Mouse (Mus musculus): ENCODE measurements around the gene Ppp2r2c.

Gene Ppp2r2c

GRCm38 (mm10) chr5:36868266-36869090 lies at the start of gene Ppp2r2c:
TSS of gene Ppp2r2c (plus strand) at chr5:36868513.
- no peak for DNase-seq

- no peak for DNase-seq
These were observed 48.6 kb upstream of the Ppp2r2c start for GRCm38 (mm10) chr5:36819742-36820141.

- DNase-seq: peak; percentile 59
These were observed 48.2 kb upstream of the Ppp2r2c start for GRCm38 (mm10) chr5:36820142-36820541.

DNA sequence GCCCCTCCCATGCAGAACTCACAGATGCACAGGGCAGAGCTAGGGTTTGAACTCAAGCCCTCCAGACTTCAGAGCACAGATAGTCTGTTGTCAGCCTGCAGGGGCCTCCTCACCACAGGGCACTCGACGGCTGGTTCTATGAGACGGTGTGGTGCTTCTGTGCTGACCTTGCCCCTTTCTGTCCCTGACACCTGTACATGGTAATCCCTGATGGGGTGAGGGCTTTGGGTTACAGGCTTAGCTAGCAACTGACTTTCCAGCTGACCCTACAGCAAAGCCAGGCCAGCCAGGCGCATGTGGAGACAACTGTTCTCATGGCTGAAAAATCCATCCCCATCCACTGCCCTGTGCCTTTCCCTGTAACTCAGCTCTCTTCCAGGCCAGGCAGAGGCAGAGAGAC lies 45.4 kb upstream of the Ppp2r2c start:
- DNase-seq: no peak

DNA sequence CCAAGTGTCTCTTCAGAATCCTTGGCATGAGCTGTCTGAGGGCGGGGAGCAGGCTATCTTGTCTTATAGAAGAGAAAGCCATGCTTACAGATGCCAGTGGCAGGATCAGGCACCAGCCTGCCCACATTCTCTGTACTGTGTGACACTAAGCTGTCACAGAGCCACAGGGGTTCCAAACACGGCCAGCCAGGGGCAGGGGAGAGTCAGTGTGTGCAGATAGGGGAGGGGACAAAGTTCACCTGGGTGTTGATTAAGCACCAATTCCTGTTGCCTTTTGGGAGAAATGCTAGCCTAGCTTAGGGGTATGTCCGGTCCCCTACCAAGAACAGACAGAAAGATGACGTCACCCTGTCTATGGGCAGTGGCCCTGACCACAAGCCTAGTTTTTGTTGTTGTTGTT lies 39.2 kb upstream of the Ppp2r2c start:
- peak; percentile 22 for DNase-seq

- peak; percentile 93 for DNase-seq
These were observed 38.1 kb upstream of the Ppp2r2c start, which contains the start of gene Man2b2 for GRCm38 (mm10) chr5:36829913-36830879. TSS of gene Man2b2 (minus strand) at chr5:36830653.

DNA sequence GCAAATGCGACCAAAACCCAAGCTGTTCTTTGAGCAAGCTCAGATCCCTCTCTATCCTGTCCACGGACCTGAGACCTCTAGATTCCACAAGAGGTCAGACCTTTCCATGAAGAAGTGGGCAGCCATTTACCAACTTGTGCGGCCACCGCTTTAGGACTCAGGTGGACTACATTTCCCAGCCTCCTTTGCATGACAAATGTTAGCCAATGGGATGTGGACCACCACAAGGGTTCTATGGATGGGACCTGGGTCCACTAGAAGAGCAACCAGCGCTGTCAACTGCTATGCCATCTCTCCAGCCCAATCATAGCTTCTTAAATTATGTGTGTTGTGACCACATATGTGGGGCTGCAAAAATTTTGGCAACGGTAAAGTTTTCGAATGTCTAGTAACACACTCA lies 37.0 kb upstream of the Ppp2r2c start:
- DNase-seq: peak; percentile 28

DNA sequence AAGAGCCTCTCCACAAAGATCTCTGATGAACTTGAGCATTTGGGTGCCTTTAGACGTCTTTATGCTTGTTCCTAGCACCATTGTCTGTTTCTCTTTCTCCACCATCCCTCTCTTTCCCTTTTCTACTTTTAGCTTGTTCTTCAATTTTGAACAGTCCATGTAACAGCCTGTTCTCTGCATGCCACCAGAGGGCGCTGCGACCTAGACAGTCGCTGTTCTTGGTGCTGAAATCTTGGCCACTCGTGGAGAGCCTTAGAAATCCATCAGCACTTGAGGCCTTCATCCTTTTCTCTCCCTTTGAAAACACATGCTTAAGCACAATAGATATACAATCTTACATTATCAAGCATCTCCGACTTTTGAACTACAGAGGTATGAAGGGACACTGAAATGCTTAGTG lies 32.4 kb upstream of the Ppp2r2c start:
- peak; percentile 61 for DNase-seq

DNA sequence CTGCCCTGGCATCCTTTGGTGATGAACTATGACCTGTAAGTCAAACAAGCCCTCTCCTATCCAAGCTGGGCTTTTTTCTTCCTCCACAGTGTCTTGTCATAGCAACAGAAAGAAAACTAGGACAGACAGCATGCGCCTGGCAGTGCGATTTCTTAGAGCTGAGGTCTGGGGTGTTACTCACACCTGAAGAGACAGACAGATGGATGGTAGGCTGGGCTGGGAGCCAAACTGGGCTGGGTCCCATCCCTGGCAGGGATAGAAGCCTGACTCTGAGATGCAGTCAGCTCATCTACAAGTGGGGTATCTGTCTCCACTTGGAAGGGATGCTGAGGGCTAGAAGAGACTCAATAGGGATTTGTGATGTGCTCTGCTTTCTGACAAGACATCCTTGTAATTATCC lies 29.3 kb upstream of the Ppp2r2c start:
- no peak for DNase-seq

DNA sequence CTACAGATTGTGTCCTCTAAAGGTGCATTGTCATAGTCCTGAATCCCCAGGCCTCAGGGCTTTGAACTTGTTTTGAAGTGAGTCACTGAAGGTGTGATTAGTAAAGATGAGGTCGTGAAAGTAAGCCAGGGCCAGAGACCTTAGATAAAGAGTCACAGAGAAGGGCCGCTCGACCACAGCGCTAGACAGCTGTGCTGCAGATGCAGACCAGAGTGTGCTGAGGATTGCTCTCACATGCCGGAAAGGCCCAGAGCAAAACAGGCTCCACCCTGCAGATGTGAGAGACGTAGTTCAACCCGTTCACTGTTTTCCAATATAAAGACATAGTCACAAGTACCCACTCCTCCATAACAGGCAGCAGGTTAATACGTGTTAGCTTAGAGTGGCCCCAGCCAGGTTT lies 28.7 kb upstream of the Ppp2r2c start:
- DNase-seq: no peak

- DNase-seq: no peak
These were observed 28.2 kb upstream of the Ppp2r2c start for GRCm38 (mm10) chr5:36840092-36840491.

DNA sequence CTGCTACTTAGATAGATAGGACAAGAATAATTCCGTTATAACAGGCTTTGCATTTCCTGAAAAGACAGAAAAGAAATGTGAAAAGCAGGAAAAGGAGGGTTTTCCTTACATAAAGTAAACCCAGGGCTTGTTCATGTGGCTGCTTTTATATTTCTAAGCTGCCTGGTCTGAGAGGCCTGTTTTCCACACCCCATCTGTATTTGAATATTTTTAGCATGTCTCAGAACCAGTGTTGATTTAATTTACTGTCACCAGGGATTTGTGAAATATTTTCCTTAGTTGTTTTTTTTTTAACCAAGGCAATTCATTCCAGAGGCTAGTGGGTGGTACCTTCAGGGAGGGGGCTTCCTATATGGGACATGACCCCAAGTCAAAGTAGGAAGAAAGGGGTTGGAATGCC lies 26.6 kb upstream of the Ppp2r2c start:
- DNase-seq: no peak

DNA sequence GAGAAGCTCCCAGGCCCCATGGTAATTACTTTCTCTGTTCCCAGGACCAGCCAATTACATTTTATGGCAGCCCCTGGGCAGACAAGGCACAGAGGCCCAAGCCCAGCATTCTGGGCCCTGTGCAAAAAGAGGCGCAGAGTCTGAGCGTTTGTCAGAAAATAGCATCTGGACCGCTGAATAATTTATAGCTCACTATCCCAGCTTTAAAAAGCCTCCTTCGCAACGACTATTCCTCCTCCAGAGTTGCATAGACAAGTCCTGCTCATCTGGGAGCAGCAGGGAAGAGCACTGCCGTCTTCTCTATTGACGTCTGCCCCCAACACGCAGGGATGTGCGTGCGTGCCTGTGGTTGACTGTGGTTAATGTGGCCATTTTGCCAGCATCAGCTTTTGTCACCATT lies 23.8 kb upstream of the Ppp2r2c start:
- no peak for DNase-seq

DNA sequence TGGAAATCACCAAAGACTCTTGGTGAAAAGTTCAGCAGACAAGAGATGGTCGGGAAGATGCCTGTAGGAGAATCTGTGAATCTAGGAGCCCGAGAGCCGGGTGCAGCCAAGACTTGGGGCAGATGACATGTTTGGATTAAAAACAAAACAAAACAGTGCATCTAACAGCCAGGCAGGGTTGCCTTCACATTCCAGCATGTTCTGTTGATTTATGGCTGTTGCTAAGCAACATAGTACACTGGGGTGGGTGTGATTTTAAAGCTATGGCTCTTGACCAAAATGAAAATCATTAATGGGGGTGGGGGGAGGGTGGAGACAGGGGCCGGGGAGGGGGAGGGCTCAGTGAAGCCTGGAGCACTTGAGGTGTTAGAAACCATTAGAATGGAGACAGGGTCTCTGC lies 16.7 kb upstream of the Ppp2r2c start:
- no peak for DNase-seq

DNA sequence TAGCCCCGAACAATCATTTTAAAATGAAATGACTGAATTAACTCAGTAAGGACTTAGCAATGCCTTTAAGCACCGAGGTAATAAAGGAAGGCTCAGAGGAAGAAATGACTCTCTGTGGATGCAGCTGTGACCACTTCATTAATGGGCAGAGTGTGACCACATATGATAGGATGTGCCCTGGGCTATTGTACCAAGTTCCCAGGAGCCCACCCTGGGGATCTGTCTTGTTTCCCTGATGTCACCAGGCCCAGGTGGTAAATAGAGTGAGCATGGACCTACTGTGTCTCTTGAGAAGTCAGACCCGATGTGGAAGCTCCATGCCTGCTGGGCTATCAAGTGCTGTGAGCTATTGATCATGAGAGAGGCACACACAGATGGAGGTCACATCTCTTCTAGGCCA lies 13.1 kb upstream of the Ppp2r2c start:
- no peak for DNase-seq

DNA sequence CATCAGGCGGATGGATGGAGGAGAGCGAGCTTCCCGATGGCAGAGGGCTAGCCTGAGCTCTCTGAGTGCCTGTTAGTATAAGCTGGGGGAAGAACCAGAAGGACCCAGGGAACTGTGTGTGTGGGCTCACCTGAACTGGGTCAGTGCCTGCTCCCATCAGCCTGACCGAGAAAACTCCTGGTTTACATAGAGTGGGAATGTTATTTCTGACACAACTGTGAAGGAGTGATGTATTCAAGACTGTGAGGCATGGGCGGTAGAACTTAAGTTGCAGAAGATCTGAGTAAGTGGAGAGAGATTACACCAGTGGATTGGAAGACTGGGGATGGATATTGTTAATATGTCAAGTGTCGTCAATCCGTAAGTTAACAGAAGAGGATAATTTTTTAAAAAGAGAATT lies 11.8 kb upstream of the Ppp2r2c start:
- DNase-seq: no peak

- no peak for DNase-seq
These were observed 10.8 kb upstream of the Ppp2r2c start for GRCm38 (mm10) chr5:36857546-36857945.

- no peak for DNase-seq
These were observed 7.2 kb upstream of the Ppp2r2c start for GRCm38 (mm10) chr5:36861084-36861483.

- no peak for DNase-seq
These were observed 1.5 kb upstream of the Ppp2r2c start for GRCm38 (mm10) chr5:36866701-36867250.

DNA sequence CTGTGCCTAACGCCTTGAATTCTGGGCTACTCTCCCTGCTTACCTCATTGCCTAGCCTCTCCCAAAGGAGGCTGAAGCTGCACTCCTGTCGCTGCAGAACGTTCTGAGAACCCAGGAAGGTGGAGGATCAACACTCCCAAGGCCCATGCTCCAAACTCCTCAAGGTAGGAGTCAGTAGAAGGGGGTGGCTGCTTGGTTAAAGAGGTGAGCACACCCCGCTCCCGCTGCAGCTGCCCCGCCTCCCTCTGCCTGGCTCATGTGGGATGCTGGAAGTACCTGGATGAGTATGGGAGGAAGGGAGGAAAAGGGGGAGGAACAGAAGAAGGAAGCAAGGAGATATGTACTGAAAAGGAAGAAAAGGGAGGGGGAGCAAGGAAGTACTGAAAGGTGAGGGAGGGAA lies 752 bp upstream of the Ppp2r2c start:
- no peak for DNase-seq

GRCm38 (mm10) chr5:36869186-36869577 lies 869 bp downstream of the Ppp2r2c start:
- no peak for DNase-seq

- no peak for DNase-seq
These were observed 1.4 kb downstream of the Ppp2r2c start for GRCm38 (mm10) chr5:36869578-36870236.

DNA sequence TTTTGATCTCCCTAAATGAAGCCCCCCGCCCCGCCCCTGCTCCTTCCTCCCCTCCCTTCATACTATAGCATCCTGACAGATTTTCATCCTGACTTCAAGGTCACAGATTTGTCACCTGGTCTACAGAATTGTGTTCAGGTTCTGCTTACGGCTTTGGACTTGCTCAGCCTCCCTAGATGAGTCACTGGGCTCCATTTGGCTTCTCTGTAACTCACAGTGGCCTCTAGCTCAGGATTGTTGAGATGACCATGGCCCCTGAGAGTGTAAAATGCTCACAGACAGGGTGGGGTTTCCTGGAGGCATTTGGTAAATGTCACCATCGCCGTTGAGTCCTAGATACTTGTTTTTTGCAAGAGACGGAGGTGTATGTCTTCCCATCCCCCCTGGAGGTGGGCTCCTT lies 2.6 kb downstream of the Ppp2r2c start:
- DNase-seq: no peak
